In the genomic region with DNA sequence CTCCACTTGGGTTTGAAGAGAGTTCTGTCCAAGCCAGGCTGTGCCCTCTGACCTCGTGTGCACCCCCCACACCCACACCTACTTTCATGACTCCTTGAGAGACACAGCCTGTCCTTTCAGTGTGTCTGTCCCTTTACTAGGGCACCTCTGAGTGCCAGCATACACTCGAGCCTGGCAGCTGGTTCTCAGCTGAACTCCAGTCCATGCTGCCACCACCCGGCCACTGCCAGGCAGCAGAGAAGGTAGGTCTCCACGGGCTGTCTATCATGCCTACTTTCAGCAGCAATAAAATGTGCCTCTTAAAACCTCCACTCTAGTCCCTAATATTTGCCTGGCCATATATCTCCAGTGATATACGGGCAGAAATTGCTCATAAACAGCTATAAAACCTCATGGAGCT, we compare ENCODE assay signal across 9 mouse cellular contexts. TPM values are rescaled to one million over a fixed set of nuclear protein-coding genes. Genes with fewer than 3 reads are reported as not detected.
DNase-seq lines count a peak whose midpoint lies in the region; ATAC-seq and TF ChIP-seq lines count a peak whose summit lies in the region.
"Had no signal": no experiment of that assay in that cellular context is flagged by ENCODE, and none has a peak within 500 bp of the region (broad histone marks: within the 10 kb centered on the region; RNA-seq: fewer than 3 reads in every experiment).

No protein-coding gene starts in this region.

- no peak overlapping the region for H3K27ac ChIP-seq in kidney, postnatal 0 days
- no peak overlapping the region for H3K27ac ChIP-seq in midbrain, embryonic 13.5 days
- H3K27ac ChIP-seq: liver, embryonic 13.5 days had no signal

- TF ChIP-seq CTCF in Patski (IDR thresholded peaks at IDR 0.05) = peak; percentile 73
- TF ChIP-seq CTCF in kidney, postnatal 0 days (IDR thresholded peaks at IDR 0.05; ENCODE audit: low read depth) = peak; percentile 72

- no peaks in the 10 kb centered on the region for H3K27me3 ChIP-seq in Patski
- no peaks in the 10 kb centered on the region; the same call in 1 of the 2 replicates for H3K27me3 ChIP-seq in kidney, postnatal 0 days (ENCODE audit: insufficient read depth, low read length)
- peaks cover 81% of the 10 kb centered on the region for H3K27me3 ChIP-seq in midbrain, embryonic 13.5 days

- no peak for ATAC-seq in Patski
- ATAC-seq in kidney, postnatal 0 days (replicated peaks; ENCODE audit: low FRiP score, low read depth) = peak; percentile 72
- ATAC-seq in midbrain, embryonic 13.5 days = no peak
- ATAC-seq in megakaryocyte progenitor cell, adult 5-6 weeks (replicated peaks; ENCODE audit: poor library complexity) = no peak

- intact Hi-C loops in left cerebral cortex, postnatal 4 days (cut with DNase I) = no loop called here
- intact Hi-C loops in left cerebral cortex, postnatal 36 days (cut with DNase I) = loop anchor here (2.0 to 5.0 kb wide), 2 partner anchors 39 to 109 kb away; no protein-coding TSS in a partner anchor

- H3K9ac ChIP-seq in kidney, postnatal 0 days (ENCODE audit: low read depth, low read length) = no peak overlapping the region
- H3K9ac ChIP-seq in midbrain, embryonic 13.5 days (replicated peaks) = no peak overlapping the region
- H3K9ac ChIP-seq: liver, embryonic 13.5 days had no signal

- in situ Hi-C loops in Patski (cut with MboI; ENCODE audit: low pct_unique_long_range_greater_than_20kb) = no loop called here

- CTCF ChIA-PET in Patski (lab: Charles Lee) = interaction anchor here (1.0 to 2.3 kb wide), 10 partner anchors 10 to 134 kb away, joined by 3 to 7 read pairs (median 4); no protein-coding TSS in a partner anchor

- no peak overlapping the region for H3K4me3 ChIP-seq in kidney, postnatal 0 days (replicated peaks; ENCODE audit: low read depth, low read length)
- H3K4me3 ChIP-seq in midbrain, embryonic 13.5 days (replicated peaks) = no peak overlapping the region
- H3K4me3 ChIP-seq: liver, embryonic 13.5 days had no signal

- WGBS in kidney, postnatal 0 days = 7% methylated on average over 5 of the region's 5 CpGs
- 50% methylated on average over 5 of the region's 5 CpGs for WGBS in midbrain, embryonic 13.5 days

- H3K36me3 ChIP-seq in kidney, postnatal 0 days (ENCODE audit: insufficient read depth, low read length) = no peaks in the 10 kb centered on the region
- H3K36me3 ChIP-seq in midbrain, embryonic 13.5 days = no peaks in the 10 kb centered on the region
- H3K36me3 ChIP-seq: liver, embryonic 13.5 days had no signal

- POLR2A ChIA-PET in Patski (lab: Charles Lee) = interaction anchor here (0.6 kb wide), 1 partner anchor 134 kb away, joined by 3 read pairs; no protein-coding TSS in a partner anchor

- no peak overlapping the region for H3K4me2 ChIP-seq in kidney, postnatal 0 days (ENCODE audit: low read length)
- H3K4me2 ChIP-seq in midbrain, embryonic 13.5 days (replicated peaks) = no peak overlapping the region
- H3K4me2 ChIP-seq: liver, embryonic 13.5 days had no signal

- H3K9me3 ChIP-seq in kidney, postnatal 0 days (replicated peaks; ENCODE audit: low read length) = no peaks in the 10 kb centered on the region
- no peaks in the 10 kb centered on the region for H3K9me3 ChIP-seq in midbrain, embryonic 13.5 days
- H3K9me3 ChIP-seq: liver, embryonic 13.5 days had no signal

- peaks cover 31% of the 10 kb centered on the region for H3K4me1 ChIP-seq in kidney, postnatal 0 days (replicated peaks; ENCODE audit: insufficient read depth, low read length)
- H3K4me1 ChIP-seq in midbrain, embryonic 13.5 days (replicated peaks) = peaks cover 10% of the 10 kb centered on the region; the same call in 1 of the 2 replicates
- H3K4me1 ChIP-seq: liver, embryonic 13.5 days had no signal

- DNase-seq in left cerebral cortex, postnatal 4 days = peak; percentile 43
- no peak for DNase-seq in left cerebral cortex, postnatal 36 days (ENCODE audit: low spot score in 2 of 2)
- no peak for DNase-seq in Patski (ENCODE audit: low read depth, low spot score)
- peak; percentile 38 for DNase-seq in brain, adult 2 months (ENCODE audit: low read depth, low spot score)
- peak; percentile 79 for DNase-seq in kidney, postnatal 0 days (ENCODE audit: low spot score)
- DNase-seq in thymus, postnatal 4 days = no peak
- DNase-seq: liver, embryonic 13.5 days had no signal

RNA-seq across cellular contexts. Expression of a gene that starts 45.5 kb away (rescaled TPM):
- 10 to 100 TPM; 26.4 to 27.4 TPM for total RNA-seq in left cerebral cortex, postnatal 4 days (2021)
- total RNA-seq in left cerebral cortex, postnatal 36 days (2021) = 10 to 100 TPM; 18.3 to 20.0 TPM
- polyA plus RNA-seq in Patski (2021) = 17.4 TPM
- polyA plus RNA-seq in kidney, postnatal 0 days (2015; fragmentation: Nextera tagmentation; extraction: Ambion mirVana) = 13.0 TPM in 2 replicates
- 26.8 and 27.7 TPM in 2 replicates for polyA plus RNA-seq in midbrain, embryonic 13.5 days (2015; fragmentation: Nextera tagmentation; extraction: Ambion mirVana)
- 2.1 and 4.5 TPM in 2 replicates for total RNA-seq in megakaryocyte progenitor cell, adult 5-6 weeks (2015)
- 3.8 and 4.2 TPM in 2 replicates for total RNA-seq in megakaryocyte progenitor cell, adult 5-6 weeks (2017)

Comparison
In these comparisons a context has a peak if more than half of its experiments do, and no peak if none do; other contexts are left out.
1. DNase-seq: peak in left cerebral cortex, postnatal 4 days (single experiment), brain, adult 2 months (single experiment) and kidney, postnatal 0 days (single experiment); none in left cerebral cortex, postnatal 36 days (0 of 2), Patski (single experiment) and thymus, postnatal 4 days (single experiment).